Mouse (Mus musculus) left cerebral cortex, adult 6 months (tissue): ENCODE data around the gene 9330159F19Rik. TPM values are rescaled to one million over a fixed set of nuclear protein-coding genes. Genes with fewer than 3 reads are reported as not detected.

Source experiments
- long read RNA-seq, 2 experiments: library from polyadenylated mRNA; unstranded; transcript quantifications; one replicate each; pipeline ENCODE4 v2.0.0; 2019 to 2020
- polyA plus RNA-seq: library from polyadenylated mRNA; unstranded; fragments of <200 nt; fragmentation: Nextera tagmentation; gene quantifications from 2 replicates; pipeline ENCODE4 v1.2.3, GENCODE M21; 2021

The 9330159F19Rik gene
- 8.2 and 15.1 TPM in 2 replicates for polyA plus RNA-seq
- long read RNA-seq, experiment 1, full-length matches to known transcripts, result 15 of 36 reads
- long read RNA-seq, experiment 1, partial matches to known transcripts, result 10 of 36 reads
- long read RNA-seq, experiment 1, other reads (novel, unspliced or antisense), result 11 of 36 reads
- long read RNA-seq, experiment 2, partial matches to known transcripts, result 10 of 35 reads
- long read RNA-seq, experiment 2, other reads (novel, unspliced or antisense), result 25 of 35 reads

GRCm38 (mm10) chr10:29211453-29211852 lies at the start of gene 9330159F19Rik:
TSS of gene 9330159F19Rik (plus strand) at chr10:29211606.

GRCm38 (mm10) chr10:29198642-29199041 lies 12.8 kb upstream of the 9330159F19Rik start, which contains the start of gene Gm49353:
TSS of gene Gm49353 (plus strand) at chr10:29198954.

Other genes with a start within 250 kb of the 9330159F19Rik start
- gene 2310057J18Rik, start 225.3 kb upstream of the 9330159F19Rik start, polyA plus RNA-seq, result not detected in 2 replicates
- 96.2 and 123 TPM in 2 replicates for gene Soga3, start 67.8 kb upstream of the 9330159F19Rik start, polyA plus RNA-seq
- gene Gm49353, start 12.7 kb upstream of the 9330159F19Rik start, polyA plus RNA-seq, result 2.5 and 4.6 TPM in 2 replicates
- gene Echdc1, start 101.6 kb downstream of the 9330159F19Rik start, polyA plus RNA-seq, result 22.9 and 27.2 TPM in 2 replicates
- 20.9 and 74.1 TPM in 2 replicates for gene Rnf146, start 150.8 kb downstream of the 9330159F19Rik start, polyA plus RNA-seq